Mouse (Mus musculus) erythroblast, embryonic 14.5 days (primary cell): ENCODE measurements at regions not wholly inside any gene's neighbourhood (a gene's known extent, or its start where the extent isn't known, plus 50 kb on each side); places are given as distances from the start of the nearest gene placed in this dataset.

Experiments
- GATA1 ChIP-seq: IDR thresholded peaks from 2 replicates; pipeline ENCODE4 v1.6.1; 2012; ENCODE audit warnings: low read length, inconsistent platforms, mixed read lengths
- TAL1 ChIP-seq: IDR thresholded peaks from 3 replicates; pipeline ENCODE4 v1.6.1; 2012; ENCODE audit warnings: low read length, inconsistent platforms, mixed read lengths

DNA sequence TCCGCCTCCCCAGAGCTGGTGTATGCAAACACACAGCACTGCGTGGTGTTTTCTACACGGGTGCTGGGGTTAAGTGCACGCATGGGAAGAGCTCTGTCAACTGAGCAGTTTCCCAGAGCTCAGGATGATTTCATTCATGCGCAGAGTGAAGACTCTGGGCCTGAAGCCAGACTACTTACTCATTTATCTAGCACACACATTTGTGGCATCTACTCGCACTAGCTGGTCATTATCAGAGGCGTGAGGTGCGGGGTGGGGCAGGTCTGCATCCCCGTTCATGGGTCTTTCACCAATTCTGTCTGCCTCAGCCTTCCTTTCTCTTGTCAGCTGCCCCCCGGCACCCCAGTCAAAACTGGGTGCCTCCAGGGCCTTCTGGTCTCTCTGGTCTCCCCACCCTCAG lies 86.6 kb upstream of the Pgrmc2 start:
- TF ChIP-seq TAL1 (peak; percentile 78), GATA1 (peak; percentile 90)
